Mouse (Mus musculus) heart, postnatal 36 days (tissue): ENCODE results near the gene Mlana. TPM values are rescaled to one million over a fixed set of nuclear protein-coding genes. Genes with fewer than 3 reads are reported as not detected.

ENCODE experiments used
- DNase-seq, 2 experiments: peaks; one replicate each; pipeline ENCODE4 v3.0.0; 2021 to 2022
- intact Hi-C: fragments of 180-260 bp; cut with DNase I; formaldehyde crosslinking; loops from one replicate; pipeline ENCODE4 v1.15.1; 2025
- total RNA-seq, 2 experiments: library from RNA; stranded (reverse); gene quantifications; 2 replicates each; pipeline ENCODE4 v1.2.3; 2021

Gene Mlana
- total RNA-seq, 2 experiments from 2014 or later, result 1.2 TPM; not detected in 1

- DNase-seq, result no peak
- intact Hi-C loops, result no loop called here
Measured at GRCm38 (mm10) chr19:29740661-29741060, 43.0 kb downstream of the Mlana start.

- no peak for DNase-seq
- intact Hi-C loops, result no loop called here
Measured at GRCm38 (mm10) chr19:29743531-29743930, 45.9 kb downstream of the Mlana start.

- no peak for DNase-seq
- intact Hi-C loops, result no loop called here
Measured at GRCm38 (mm10) chr19:29750994-29751393, 53.4 kb downstream of the Mlana start.

GRCm38 (mm10) chr19:29753939-29754338 is 56.3 kb downstream of the Mlana start:
- intact Hi-C loops, result no loop called here

More at GRCm38 (mm10) chr19:29753939-29754338, 56.3 kb downstream of the Mlana start:
- DNase-seq, result no peak

Other genes with a start within 250 kb of the Mlana start
- gene Ric1, start 175.5 kb upstream of the Mlana start, total RNA-seq, result 10 to 100 TPM; 23.6 to 25.0 TPM
- 1 to 10 TPM; 8.2 to 8.6 TPM for gene Ermp1, start 49.4 kb upstream of the Mlana start, total RNA-seq
- gene 9930021J03Rik, start 108.2 kb downstream of the Mlana start, total RNA-seq, result 10 to 100 TPM; 11.1 to 13.0 TPM
- 10 to 100 TPM; 11.6 to 13.8 TPM for gene Ranbp6, start 115.2 kb downstream of the Mlana start, total RNA-seq
- 1 to 10 TPM; 6.1 to 7.0 TPM for gene Il33, start 227.3 kb downstream of the Mlana start, total RNA-seq